Mouse (Mus musculus): ENCODE measurements around the gene Lmbr1.

- no peak for TF ChIP-seq CTCF (IDR thresholded peaks at IDR 0.05; ENCODE audit: low read depth)
- no peak for TF ChIP-seq EP300 (optimal IDR thresholded peaks at IDR 0.05)
These were observed 166.1 kb downstream of the Lmbr1 start for GRCm38 (mm10) chr5:29211980-29212555.

Measured in stomach, postnatal 0 days (tissue).